Mouse (Mus musculus) left cerebral cortex, postnatal 4 days (tissue): Measurements from ENCODE around the gene Dennd4b. TPM values are rescaled to one million over a fixed set of nuclear protein-coding genes. Genes with fewer than 3 reads are reported as not detected.
"Not testable (repeated sequence)": the region's sequence is repeated elsewhere in the genome, so short reads cannot be mapped to it uniquely, and the experiment has no call there.

Experiments
- DNase-seq: peaks from one replicate; pipeline ENCODE4 v3.0.0-alpha.2; 2022
- intact Hi-C: fragments of 180-260 bp; cut with DNase I; formaldehyde crosslinking; loops from one replicate; pipeline ENCODE4 v1.15.1; 2025
- total RNA-seq, 2 experiments: library from RNA; stranded (reverse); gene quantifications; 2 replicates each; pipeline ENCODE4 v1.2.3; 2021

The Dennd4b gene
- total RNA-seq, 2 experiments from 2014 or later: 29.8 to 29.9 TPM

- DNase-seq: no peak
- intact Hi-C loops: no loop called here
Observed at GRCm38 (mm10) chr3:90276858-90277257, 11.9 kb downstream of the Dennd4b start.

DNA sequence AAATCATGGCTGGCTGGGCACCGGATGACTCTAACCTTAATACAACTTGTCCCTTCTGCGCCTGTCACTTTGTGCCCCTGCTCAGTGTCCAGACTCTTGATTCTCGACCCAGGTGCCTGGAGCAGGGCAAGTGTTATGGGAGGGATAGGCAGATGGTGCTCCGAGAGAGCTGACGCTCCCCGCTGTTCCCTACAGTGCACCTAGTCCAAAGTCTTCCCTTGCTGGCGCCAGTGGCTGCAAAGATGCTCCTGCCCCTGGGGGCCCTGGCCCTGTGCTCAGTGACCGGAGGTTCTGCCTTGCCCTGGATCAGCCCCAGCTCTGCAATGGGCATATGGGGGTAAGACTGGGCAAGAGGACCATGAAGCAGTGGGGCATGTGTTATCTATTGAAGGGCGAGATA is 12.8 kb downstream of the Dennd4b start:
- intact Hi-C loops: no loop called here
- no peak for DNase-seq

- no peak for DNase-seq
- intact Hi-C loops: no loop called here
Observed at GRCm38 (mm10) chr3:90278211-90278610, 13.2 kb downstream of the Dennd4b start.

GRCm38 (mm10) chr3:90279216-90279615 is 14.2 kb downstream of the Dennd4b start:
- intact Hi-C loops: no loop called here
- no peak for DNase-seq

- intact Hi-C loops: no loop called here
- no peak for DNase-seq
Observed at GRCm38 (mm10) chr3:90279743-90280142, 14.8 kb downstream of the Dennd4b start.

GRCm38 (mm10) chr3:90280708-90281107 is 15.7 kb downstream of the Dennd4b start:
- intact Hi-C loops: no loop called here

DNA sequence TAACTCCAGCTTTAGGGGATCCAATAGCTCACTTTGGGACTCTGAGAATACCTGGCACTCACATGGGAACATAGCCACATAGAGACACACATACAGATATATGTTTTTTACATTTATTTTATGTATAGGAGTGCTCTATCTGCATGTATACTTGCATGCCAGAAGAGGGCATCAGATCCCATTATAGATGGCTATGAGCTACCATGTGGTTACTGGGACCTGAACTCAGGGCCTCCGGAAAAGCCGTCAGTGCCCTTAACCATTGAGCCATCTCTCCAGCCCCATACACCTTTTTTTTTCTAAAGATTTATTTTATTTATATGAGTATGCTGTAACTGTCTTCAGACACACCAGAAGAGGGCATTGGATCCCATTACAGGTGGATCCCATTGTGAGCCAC is 19.2 kb downstream of the Dennd4b start:
- DNase-seq: no peak
- intact Hi-C loops: no loop called here

More at GRCm38 (mm10) chr3:90280708-90281107, 15.7 kb downstream of the Dennd4b start:
- no peak for DNase-seq

- DNase-seq, intact Hi-C loops: not testable (repeated sequence)
Observed at GRCm38 (mm10) chr3:90289403-90289802, 24.4 kb downstream of the Dennd4b start.

DNA sequence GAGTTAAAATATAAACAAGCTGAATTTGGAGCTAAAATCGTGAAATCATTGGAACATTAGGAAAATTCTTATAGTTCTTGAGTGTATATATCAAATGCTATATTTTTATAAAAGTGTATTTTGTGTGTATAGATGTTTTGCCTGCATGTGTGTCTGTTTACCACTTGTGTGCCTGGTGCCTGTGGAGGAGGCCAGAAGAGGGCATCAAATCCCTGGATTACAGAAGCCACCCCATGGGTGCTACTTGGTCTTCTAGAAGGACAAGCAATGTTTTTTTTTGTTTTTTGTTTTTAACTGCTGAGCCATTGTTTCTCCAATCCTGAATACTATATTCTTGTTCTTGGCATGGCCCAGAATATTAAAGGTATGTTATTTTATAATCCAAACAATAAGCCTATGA is 25.6 kb downstream of the Dennd4b start:
- no peak for DNase-seq
- intact Hi-C loops: loop anchor here (5.0 kb wide), 1 partner anchor 82 kb away; no protein-coding TSS in a partner anchor

- DNase-seq: no peak
- intact Hi-C loops: loop anchor here (5.0 kb wide), 1 partner anchor 80 kb away; no protein-coding TSS in a partner anchor
Observed at GRCm38 (mm10) chr3:90291982-90292344, 27.0 kb downstream of the Dennd4b start.

DNA sequence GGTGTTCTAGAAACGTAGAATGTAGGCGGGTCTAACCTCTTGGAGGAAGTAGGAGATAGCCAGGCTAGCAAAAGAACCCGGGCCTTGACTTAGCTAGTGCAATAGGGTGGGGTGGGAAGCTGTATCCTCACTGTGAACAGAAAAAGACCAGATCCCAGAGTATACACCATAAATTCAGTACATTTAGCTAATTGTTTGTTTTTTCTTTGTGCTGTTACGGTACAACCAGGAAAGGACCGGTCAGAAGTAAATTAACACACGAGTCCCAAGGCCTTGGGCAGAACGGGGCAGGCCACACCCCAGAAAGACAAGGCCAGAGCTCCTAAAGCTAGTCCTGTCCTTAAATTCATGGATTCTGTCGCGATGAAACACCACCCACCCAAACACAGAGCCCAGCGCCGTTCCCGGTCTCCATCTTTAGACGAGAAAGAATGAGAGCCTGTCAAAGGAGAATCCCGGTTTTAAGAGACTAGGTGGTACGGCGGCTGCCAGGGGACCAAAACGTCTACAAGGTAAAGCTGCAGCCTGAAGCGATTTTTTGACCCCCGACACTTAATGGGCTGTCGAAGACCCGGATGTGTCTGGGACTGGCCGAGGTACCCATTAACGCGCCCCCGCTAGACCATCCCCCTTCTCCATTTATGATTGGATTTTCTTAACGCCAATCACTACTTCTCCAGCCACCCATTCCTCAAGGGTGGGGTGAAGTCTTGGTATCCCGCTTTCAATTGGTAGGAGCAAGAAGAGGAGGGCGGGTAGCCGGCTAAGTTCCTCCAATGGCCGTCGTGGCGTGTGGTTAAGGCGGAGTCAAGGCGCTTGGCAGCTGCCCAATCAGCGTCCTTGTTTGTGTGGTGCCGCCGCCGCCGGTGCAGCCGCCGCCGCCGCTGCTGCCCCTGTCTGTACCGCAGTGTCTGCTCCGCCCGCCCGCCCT is 27.6 kb downstream of the Dennd4b start, which contains the start of gene Gatad2b:
Gene Gatad2b (plus strand): TSS at position 834 of the 931 bp plus-strand sequence.
- peak; percentile 99 for DNase-seq
- intact Hi-C loops: loop anchor here (5.0 kb wide), 1 partner anchor 80 kb away; no protein-coding TSS in a partner anchor

GRCm38 (mm10) chr3:90293352-90294063 is 28.5 kb downstream of the Dennd4b start:
- intact Hi-C loops: loop anchor here (5.0 kb wide), 1 partner anchor 79 kb away; no protein-coding TSS in a partner anchor
- DNase-seq: peak; percentile 89

GRCm38 (mm10) chr3:90294064-90294440 is 29.1 kb downstream of the Dennd4b start:
- no peak for DNase-seq
- intact Hi-C loops: loop anchor here (5.0 kb wide), 1 partner anchor 78 kb away; no protein-coding TSS in a partner anchor

- intact Hi-C loops: loop anchor here (5.0 kb wide), 1 partner anchor 78 kb away; no protein-coding TSS in a partner anchor
- DNase-seq: no peak
Observed at GRCm38 (mm10) chr3:90294651-90295050, 29.7 kb downstream of the Dennd4b start.

DNA sequence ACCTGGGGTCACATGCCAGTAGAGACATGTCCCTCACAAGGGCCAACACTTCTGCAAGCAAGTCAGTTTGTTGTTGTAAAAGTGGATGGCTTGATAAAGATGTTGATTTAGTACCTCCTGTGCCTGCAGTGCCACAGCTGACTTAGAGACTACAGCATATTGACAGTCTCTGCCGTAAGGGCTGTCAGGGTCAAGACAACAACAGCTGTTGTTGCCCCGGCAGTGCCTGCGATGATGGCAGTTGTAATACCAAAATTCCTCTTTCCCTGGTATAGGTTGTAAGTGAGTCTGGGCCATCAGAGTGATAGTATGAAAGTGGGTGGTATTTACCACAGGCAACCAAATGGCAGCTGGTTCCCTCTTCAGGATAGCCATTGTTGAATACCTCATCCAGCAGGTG is 40.8 kb downstream of the Dennd4b start:
- DNase-seq: no peak

GRCm38 (mm10) chr3:90309589-90309988 is 44.6 kb downstream of the Dennd4b start:
- intact Hi-C loops: no loop called here
- DNase-seq: no peak

More for the DNA sequence above, 40.8 kb downstream of the Dennd4b start:
- intact Hi-C loops: no loop called here

GRCm38 (mm10) chr3:90313367-90313766 is 48.4 kb downstream of the Dennd4b start:
- intact Hi-C loops: no loop called here
- DNase-seq: no peak

DNA sequence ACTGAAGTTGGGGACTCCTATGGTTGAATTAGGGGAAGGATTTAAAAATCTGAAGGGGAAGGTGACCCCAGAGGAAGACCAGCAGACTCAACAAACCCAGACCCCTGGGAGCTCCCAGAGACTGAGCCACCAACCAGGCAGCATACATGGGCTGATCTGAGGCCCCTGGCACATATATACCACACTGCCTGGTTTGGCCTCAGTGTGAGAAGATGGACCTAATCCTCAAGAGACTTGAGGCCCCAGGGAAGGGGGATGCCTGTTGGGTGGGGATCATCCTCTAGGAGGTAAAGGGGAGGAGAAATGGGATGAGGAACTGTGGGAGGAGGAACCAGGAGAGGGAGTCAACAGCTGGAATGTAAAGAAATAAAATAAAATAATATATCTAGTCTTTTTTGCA is 49.3 kb downstream of the Dennd4b start:
- DNase-seq: no peak
- intact Hi-C loops: no loop called here

GRCm38 (mm10) chr3:90322289-90322688 is 57.3 kb downstream of the Dennd4b start:
- intact Hi-C loops: no loop called here
- DNase-seq: no peak

DNA sequence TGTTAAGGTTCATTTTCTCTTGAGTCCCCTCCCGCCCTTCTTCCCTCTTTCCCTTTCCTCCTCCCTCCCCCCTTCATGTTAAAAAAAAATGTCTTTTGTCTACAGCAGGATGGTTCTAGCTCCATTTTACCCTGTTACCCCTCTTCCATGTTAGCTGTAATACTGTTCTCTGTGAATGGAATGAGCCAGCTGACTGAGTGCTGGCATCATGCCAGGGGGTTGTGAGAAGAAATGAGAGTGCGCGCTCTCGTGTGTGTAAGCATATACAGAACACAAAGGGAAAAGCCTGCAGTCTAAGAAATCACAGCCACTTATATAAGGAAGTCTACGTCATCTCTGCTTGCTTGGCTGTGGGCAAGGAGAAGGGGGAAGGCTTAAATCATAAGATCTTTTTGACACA is 58.1 kb downstream of the Dennd4b start:
- intact Hi-C loops: no loop called here
- DNase-seq: peak; percentile 89
